Comparison of ENCODE assay signal across 8 mouse cellular contexts in the genomic region with DNA sequence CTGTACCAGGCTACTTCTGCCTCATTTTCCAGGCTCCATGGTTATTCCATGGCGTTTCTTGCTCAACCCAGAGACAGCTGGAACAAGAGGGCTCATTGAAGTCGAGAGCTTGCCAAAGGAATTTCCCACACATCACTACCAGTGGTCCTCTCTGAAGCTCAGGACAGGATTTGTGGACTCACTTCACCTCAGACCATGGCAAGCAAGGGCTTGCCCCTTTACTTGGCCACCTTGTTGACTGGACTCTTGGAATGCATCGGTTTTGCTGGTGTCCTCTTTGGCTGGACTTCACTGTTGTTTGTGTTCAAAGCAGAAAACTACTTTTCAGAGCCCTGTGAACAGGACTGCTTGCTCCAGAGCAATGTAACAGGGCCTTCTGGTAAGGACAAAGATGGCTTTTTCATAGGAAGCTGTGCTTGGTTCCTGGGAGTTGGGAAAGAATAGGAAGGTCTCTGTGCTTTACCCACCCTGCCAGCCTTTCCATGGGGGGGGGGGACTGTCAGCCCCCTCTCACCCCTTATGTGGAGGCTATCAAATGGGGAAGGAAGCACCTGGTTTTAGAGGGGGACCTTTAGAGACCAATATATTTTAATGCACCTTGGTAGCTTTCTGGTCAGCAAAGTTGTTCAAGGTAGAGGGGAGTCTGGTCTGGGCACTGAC. TPM values are rescaled to one million over a fixed set of nuclear protein-coding genes. Genes with fewer than 3 reads are reported as not detected.
DNase-seq lines count a peak whose midpoint lies in the region; ATAC-seq and TF ChIP-seq lines count a peak whose summit lies in the region.

No protein-coding gene starts in this region.

- peak overlapping the region; percentile 87 for H3K27ac ChIP-seq in gastrocnemius, adult 2 months
- H3K27ac ChIP-seq in heart, postnatal 0 days (ENCODE audit: low read depth): peak overlapping the region; percentile 85
- H3K27ac ChIP-seq in liver, postnatal 0 days (ENCODE audit: low read depth): peak overlapping the region; percentile 100

- no peak for ATAC-seq in heart, postnatal 0 days (ENCODE audit: insufficient read depth, low read depth)
- no peak for ATAC-seq in liver, postnatal 0 days
- no peak for ATAC-seq in cerebellum, adult (ENCODE audit: insufficient number of reproducible peaks, low FRiP score, low TSS enrichment)

- intact Hi-C loops in gastrocnemius, adult 2 months (cut with DNase I): no loop called here

- no peak for DNase-seq in gastrocnemius, adult 2 months
- DNase-seq in gastrocnemius, postnatal 25 days: no peak
- peak; percentile 12 for DNase-seq in MEL-GATA-1-ER (ENCODE audit: extremely low read depth, low read depth)
- no peak for DNase-seq in heart, postnatal 0 days (ENCODE audit: low spot score)
- DNase-seq in liver, postnatal 0 days: peak; percentile 27
- DNase-seq in layer of hippocampus, adult 9-10 months (ENCODE audit: low spot score): no peak
- DNase-seq in adrenal gland, postnatal 25 days: no peak

- H3K9me3 ChIP-seq in heart, postnatal 0 days (replicated peaks; ENCODE audit: control insufficient read depth, low read length): no peaks in the 10 kb centered on the region
- no peaks in the 10 kb centered on the region for H3K9me3 ChIP-seq in liver, postnatal 0 days (ENCODE audit: low read length)

- peaks cover 17% of the 10 kb centered on the region; the same call in 1 of the 2 replicates for H3K36me3 ChIP-seq in heart, postnatal 0 days (replicated peaks; ENCODE audit: control insufficient read depth, insufficient read depth, low read length)
- H3K36me3 ChIP-seq in liver, postnatal 0 days (replicated peaks; ENCODE audit: insufficient read depth, low read length): peaks cover 30% of the 10 kb centered on the region

- peak overlapping the region; percentile 73 for H3K4me3 ChIP-seq in gastrocnemius, adult 2 months
- peak overlapping the region; percentile 50 for H3K4me3 ChIP-seq in heart, postnatal 0 days (ENCODE audit: low read depth, low read length)
- peak overlapping the region; percentile 71 for H3K4me3 ChIP-seq in liver, postnatal 0 days (ENCODE audit: low read depth, low read length)

- H3K4me1 ChIP-seq in heart, postnatal 0 days (ENCODE audit: control insufficient read depth, insufficient read depth): 0 out of 2 replicates have a peak, but pooled peaks cover 5% of the 10 kb centered on the region
- peaks cover 32% of the 10 kb centered on the region for H3K4me1 ChIP-seq in liver, postnatal 0 days (ENCODE audit: insufficient read depth)

- TF ChIP-seq CTCF in gastrocnemius, adult 2 months (IDR thresholded peaks at IDR 0.05): no peak
- no peak for TF ChIP-seq CTCF in heart, postnatal 0 days (IDR thresholded peaks at IDR 0.05; ENCODE audit: low read depth)
- TF ChIP-seq CTCF in liver, postnatal 0 days (IDR thresholded peaks at IDR 0.05; ENCODE audit: low read depth): no peak

- peak overlapping the region; percentile 66 for H3K9ac ChIP-seq in heart, postnatal 0 days (replicated peaks; ENCODE audit: low read depth, low read length)
- H3K9ac ChIP-seq in liver, postnatal 0 days (replicated peaks): peak overlapping the region; percentile 78

- no peak for TF ChIP-seq EP300 in heart, postnatal 0 days (IDR thresholded peaks at IDR 0.05; ENCODE audit: low read depth)
- no peak for TF ChIP-seq EP300 in liver, postnatal 0 days (IDR thresholded peaks at IDR 0.05; ENCODE audit: low read depth)

- no peaks in the 10 kb centered on the region for H3K27me3 ChIP-seq in heart, postnatal 0 days (ENCODE audit: control insufficient read depth, insufficient read depth, low read length)
- H3K27me3 ChIP-seq in liver, postnatal 0 days (ENCODE audit: insufficient read depth, low read length): no peaks in the 10 kb centered on the region

- H3K4me2 ChIP-seq in heart, postnatal 0 days (ENCODE audit: low read depth, low read length): peak overlapping the region; percentile 64
- peak overlapping the region; percentile 70 for H3K4me2 ChIP-seq in liver, postnatal 0 days (ENCODE audit: low read depth, low read length)

- WGBS in heart, postnatal 0 days: 43% methylated on average over 3 of the region's 3 CpGs
- 26% methylated on average over 3 of the region's 3 CpGs for WGBS in liver, postnatal 0 days (ENCODE audit: insufficient replicate concordance)

RNA-seq across cellular contexts. Expression of gene Slc43a3, which starts 1.2 kb away (rescaled TPM):
- 10 to 100 TPM; 26.4 to 30.2 TPM for total RNA-seq in gastrocnemius, adult 2 months (2021)
- 10 to 100 TPM; 22.9 to 23.4 TPM for total RNA-seq in gastrocnemius, postnatal 25 days (2021)
- total RNA-seq in heart, postnatal 0 days (2014; rRNA removed; ENCODE audit: low replicate concordance): 101 and 140 TPM in 2 replicates
- polyA plus RNA-seq in heart, postnatal 0 days (2015; fragmentation: Nextera tagmentation; extraction: Ambion mirVana): 43.0 and 43.5 TPM in 2 replicates
- 45.5 and 48.5 TPM in 2 replicates for polyA plus RNA-seq in liver, postnatal 0 days (2015; fragmentation: Nextera tagmentation; extraction: Ambion mirVana)
- total RNA-seq in adrenal gland, postnatal 25 days (2021): 54.7 and 55.7 TPM in 2 replicates

RNA-seq across cellular contexts. Expression of gene Prg2, which starts 42.6 kb away (rescaled TPM):
- total RNA-seq in gastrocnemius, adult 2 months (2021): not detected
- not detected for total RNA-seq in gastrocnemius, postnatal 25 days (2021)
- total RNA-seq in heart, postnatal 0 days (2014; rRNA removed; ENCODE audit: low replicate concordance): not detected in 2 replicates
- not detected in 2 replicates for polyA plus RNA-seq in heart, postnatal 0 days (2015; fragmentation: Nextera tagmentation; extraction: Ambion mirVana)
- 22.0 and 26.1 TPM in 2 replicates for polyA plus RNA-seq in liver, postnatal 0 days (2015; fragmentation: Nextera tagmentation; extraction: Ambion mirVana)
- total RNA-seq in adrenal gland, postnatal 25 days (2021): not detected in 2 replicates

RNA-seq across cellular contexts. Expression of gene Prg3, which starts 50.4 kb away (rescaled TPM):
- total RNA-seq in gastrocnemius, adult 2 months (2021): not detected
- not detected for total RNA-seq in gastrocnemius, postnatal 25 days (2021)
- not detected in 2 replicates for total RNA-seq in heart, postnatal 0 days (2014; rRNA removed; ENCODE audit: low replicate concordance)
- not detected in 2 replicates for polyA plus RNA-seq in heart, postnatal 0 days (2015; fragmentation: Nextera tagmentation; extraction: Ambion mirVana)
- 4.0 and 5.1 TPM in 2 replicates for polyA plus RNA-seq in liver, postnatal 0 days (2015; fragmentation: Nextera tagmentation; extraction: Ambion mirVana)
- not detected in 2 replicates for total RNA-seq in adrenal gland, postnatal 25 days (2021)

RNA-seq across cellular contexts. Expression of gene Rtn4rl2, which starts 51.1 kb away (rescaled TPM):
- total RNA-seq in gastrocnemius, adult 2 months (2021): under 1 TPM; 0.28 to 0.41 TPM
- under 1 TPM; 0.43 to 0.54 TPM for total RNA-seq in gastrocnemius, postnatal 25 days (2021)
- total RNA-seq in heart, postnatal 0 days (2014; rRNA removed; ENCODE audit: low replicate concordance): 1.6 and 9.2 TPM in 2 replicates
- 0.91 and 1.1 TPM in 2 replicates for polyA plus RNA-seq in heart, postnatal 0 days (2015; fragmentation: Nextera tagmentation; extraction: Ambion mirVana)
- 0.14 and 0.31 TPM in 2 replicates for polyA plus RNA-seq in liver, postnatal 0 days (2015; fragmentation: Nextera tagmentation; extraction: Ambion mirVana)
- 1.2 TPM in 2 replicates for total RNA-seq in adrenal gland, postnatal 25 days (2021)

Comparison
In these comparisons a context has a peak if more than half of its experiments do, and no peak if none do; other contexts are left out.
1. DNase-seq: peak in MEL-GATA-1-ER (single experiment) and liver, postnatal 0 days (single experiment); none in gastrocnemius, adult 2 months (single experiment), gastrocnemius, postnatal 25 days (single experiment), heart, postnatal 0 days (single experiment), layer of hippocampus, adult 9-10 months (single experiment) and adrenal gland, postnatal 25 days (single experiment).
2. Peak in every context shown above with its lines, with median percentiles within 50 percentile points of each other: H3K27ac ChIP-seq and H3K4me3 ChIP-seq.